Mouse (Mus musculus): Measurements from ENCODE around the gene Foxl2.

Foxl2 gene

GRCm38 (mm10) chr9:98955103-98955715, at the start of gene Foxl2:
Gene Foxl2 (plus strand): TSS chr9:98955288.
- no peak for DNase-seq

GRCm38 (mm10) chr9:98920629-98921523, 34.2 kb upstream of the Foxl2 start:
- no peak for DNase-seq

- no peak for DNase-seq
Observed at GRCm38 (mm10) chr9:98923119-98923518, 32.0 kb upstream of the Foxl2 start.

GRCm38 (mm10) chr9:98924183-98924582, 30.9 kb upstream of the Foxl2 start:
- no peak for DNase-seq

- DNase-seq = no peak
Observed at GRCm38 (mm10) chr9:98929496-98929895, 25.6 kb upstream of the Foxl2 start.

GRCm38 (mm10) chr9:98932931-98933330, 22.2 kb upstream of the Foxl2 start:
- DNase-seq = no peak

GRCm38 (mm10) chr9:98935190-98935909, 19.7 kb upstream of the Foxl2 start:
- no peak for DNase-seq

GRCm38 (mm10) chr9:98939290-98939689, 15.8 kb upstream of the Foxl2 start:
- DNase-seq = no peak

- DNase-seq = peak; percentile 53
Observed at GRCm38 (mm10) chr9:98952171-98953050, 2.7 kb upstream of the Foxl2 start.

- no peak for DNase-seq
Observed at GRCm38 (mm10) chr9:98953291-98953690, 1.8 kb upstream of the Foxl2 start.

- DNase-seq = no peak
Observed at GRCm38 (mm10) chr9:98953830-98954229, 1.3 kb upstream of the Foxl2 start.

- DNase-seq = no peak
Observed at GRCm38 (mm10) chr9:98954391-98955102, 541 bp upstream of the Foxl2 start.

GRCm38 (mm10) chr9:98955716-98956224, 682 bp downstream of the Foxl2 start:
- DNase-seq = no peak

GRCm38 (mm10) chr9:98956591-98957381, 1.7 kb downstream of the Foxl2 start:
- DNase-seq = no peak

- DNase-seq = no peak
Observed at GRCm38 (mm10) chr9:98957751-98958351, 2.8 kb downstream of the Foxl2 start.

- no peak for DNase-seq
Observed at GRCm38 (mm10) chr9:98958628-98959027, 3.5 kb downstream of the Foxl2 start.

- DNase-seq = no peak
Observed at GRCm38 (mm10) chr9:98959851-98960250, 4.8 kb downstream of the Foxl2 start.

GRCm38 (mm10) chr9:98960348-98960747, 5.3 kb downstream of the Foxl2 start:
- DNase-seq = no peak

- DNase-seq = no peak
Observed at GRCm38 (mm10) chr9:98961591-98962477, 6.7 kb downstream of the Foxl2 start.

Data from right cerebral cortex, postnatal 14 days (tissue).